Mouse (Mus musculus): ENCODE measurements around the gene Ccnl1.

Ccnl1 gene

DNA sequence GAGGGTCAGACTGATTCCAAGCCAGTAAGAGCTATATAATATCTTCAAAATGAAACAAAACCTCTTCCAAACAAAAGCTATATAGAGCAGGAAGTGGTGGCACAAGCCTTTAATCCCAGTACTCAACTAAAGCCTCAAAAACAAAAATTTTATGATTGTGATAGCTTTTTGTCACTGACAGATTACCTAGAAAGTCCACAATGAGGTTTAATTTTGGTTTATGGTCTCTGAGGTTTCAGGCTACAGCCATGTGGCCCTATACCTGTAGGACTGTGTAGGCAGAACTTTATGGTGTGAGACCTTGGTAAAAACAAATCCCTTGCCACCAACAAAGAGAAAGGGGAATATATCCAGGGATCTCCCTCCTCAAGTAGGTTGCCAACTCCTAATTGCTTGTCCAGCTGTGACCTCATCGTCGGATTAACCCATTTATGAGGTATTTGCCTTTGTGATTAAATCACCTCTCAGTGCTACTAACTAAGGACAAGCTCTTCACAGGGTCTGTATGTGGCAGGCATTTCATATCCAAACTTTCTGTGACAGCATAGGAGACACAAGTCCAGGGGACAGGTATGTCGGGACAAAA, 1.5 kb upstream of the Ccnl1 start:
- DNase-seq (ENCODE audit: low read depth, low spot score) = no peak

DNA sequence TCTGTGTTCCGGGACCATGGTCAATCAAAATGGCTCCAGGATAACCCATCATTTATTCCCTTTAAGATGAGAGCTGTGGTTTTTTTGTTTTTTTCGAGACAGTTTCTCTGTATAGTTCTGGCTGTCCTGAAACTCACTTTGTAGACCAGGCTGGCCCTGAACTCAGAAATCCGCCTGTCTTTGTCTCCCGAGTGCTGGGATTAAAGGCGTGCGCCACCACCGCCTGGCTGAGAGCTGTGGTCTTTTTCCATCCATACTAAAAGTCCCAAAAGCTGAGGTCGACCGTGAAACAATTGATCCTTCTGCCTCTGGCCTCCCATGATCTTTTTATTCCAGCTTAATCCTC, 764 bp upstream of the Ccnl1 start:
- DNase-seq (ENCODE audit: low read depth, low spot score) = no peak

DNA sequence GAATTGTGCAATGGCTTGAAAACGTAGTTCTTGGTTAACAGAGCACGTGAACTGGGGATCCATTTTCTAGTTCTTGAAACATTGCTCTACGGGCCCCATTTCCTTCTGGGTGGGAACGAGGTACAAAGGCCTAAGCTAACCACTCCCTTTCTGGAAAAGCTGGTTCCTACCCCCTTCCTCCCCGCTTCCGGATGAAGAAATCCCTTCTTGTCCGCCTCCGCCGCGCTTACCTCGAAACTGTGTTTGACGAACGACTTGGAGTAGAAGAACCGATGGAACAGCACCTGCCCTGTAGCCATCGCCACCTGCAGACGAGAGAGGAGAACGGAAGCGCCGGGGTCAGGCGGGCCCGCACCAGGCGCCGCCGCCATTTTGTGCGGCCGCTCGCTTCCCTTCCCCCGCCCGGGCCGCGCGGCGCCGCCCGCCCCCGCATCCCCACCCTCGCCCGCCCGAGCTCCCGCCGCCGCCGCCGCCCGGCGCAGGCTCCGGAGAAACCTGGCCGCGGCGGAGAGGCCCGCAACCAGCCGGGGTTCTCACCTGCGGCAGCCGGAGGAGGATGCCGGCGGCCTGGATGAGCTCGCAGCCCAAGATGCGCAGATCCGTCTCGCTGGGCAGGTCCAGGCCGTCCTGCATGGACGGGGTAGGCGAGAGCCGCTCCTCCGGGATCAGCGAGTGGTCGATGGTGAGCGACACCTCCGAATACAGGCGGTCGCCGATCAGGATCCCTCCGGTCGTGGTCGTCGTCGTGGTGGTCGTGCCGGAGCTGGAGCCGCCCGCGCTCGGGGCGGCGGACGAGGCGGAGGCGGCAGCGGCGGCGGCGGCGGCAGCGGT, 563 bp downstream of the Ccnl1 start:
- no peak for DNase-seq (ENCODE audit: low read depth, low spot score)

DNA sequence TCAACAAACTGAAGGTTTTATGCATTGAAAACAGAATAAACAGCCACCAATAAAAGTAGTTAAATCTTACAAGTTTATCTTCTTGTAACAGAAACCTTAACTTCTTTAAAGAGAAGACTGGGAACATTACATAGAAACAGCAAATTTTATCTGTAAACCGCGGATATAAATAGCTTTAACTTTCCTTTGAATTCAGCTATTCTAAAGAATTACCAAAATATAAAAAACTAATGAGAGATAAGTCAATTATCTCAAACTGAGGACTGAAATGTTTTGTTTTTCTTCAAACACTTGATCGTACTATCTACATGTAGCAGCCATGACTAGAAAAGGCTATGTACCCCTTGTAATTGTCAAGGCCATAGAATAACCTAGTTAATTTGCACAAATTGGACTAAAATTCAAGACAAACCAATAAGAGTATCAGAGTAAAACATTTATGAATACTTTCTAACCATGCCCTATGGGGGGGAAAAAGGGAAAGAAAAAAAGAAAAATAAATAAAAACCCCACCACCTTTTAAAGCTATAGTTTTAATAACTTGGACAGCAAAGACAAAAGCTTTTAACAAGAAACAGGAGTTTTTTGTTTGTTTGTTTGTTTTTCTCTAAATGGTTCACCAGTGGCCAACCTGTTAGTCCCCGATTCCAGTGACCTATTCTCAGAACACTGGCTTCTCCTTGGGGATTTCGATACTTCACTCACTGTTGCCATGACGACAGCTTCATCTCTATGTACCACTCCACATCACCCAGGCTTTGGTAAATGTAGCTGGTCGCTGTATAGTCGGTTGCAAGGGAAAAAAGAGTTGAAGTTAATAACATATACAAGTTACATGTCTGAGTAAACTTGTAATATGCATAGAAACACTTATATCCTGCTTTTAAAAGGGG, 3.3 kb downstream of the Ccnl1 start:
- DNase-seq (ENCODE audit: low read depth, low spot score) = no peak

DNA sequence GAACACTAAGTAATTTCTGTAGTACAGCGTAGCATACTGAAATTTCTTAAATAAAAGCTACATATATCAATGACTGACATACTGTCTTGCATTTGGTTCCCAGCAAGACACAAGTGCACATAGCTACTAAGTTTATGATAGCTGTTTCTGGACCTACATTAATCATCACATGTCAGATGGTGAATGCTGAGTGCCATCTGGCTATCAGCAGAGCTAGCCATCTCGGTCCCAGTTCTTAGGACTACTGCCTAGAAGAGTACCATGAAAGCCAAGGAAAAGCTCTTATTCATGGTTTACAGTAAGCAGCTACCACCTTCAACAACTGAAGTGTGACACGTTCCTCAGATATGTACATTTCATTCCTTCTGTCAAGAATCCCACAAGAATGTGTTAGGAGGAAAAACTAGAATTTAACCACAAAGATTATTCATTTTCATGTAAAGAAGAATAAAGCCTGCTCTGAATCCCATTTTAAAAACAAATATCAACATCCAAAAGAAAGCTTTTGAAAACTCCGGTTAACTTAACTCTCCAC, 7.2 kb downstream of the Ccnl1 start:
- no peak for DNase-seq (ENCODE audit: low read depth, low spot score)

DNA sequence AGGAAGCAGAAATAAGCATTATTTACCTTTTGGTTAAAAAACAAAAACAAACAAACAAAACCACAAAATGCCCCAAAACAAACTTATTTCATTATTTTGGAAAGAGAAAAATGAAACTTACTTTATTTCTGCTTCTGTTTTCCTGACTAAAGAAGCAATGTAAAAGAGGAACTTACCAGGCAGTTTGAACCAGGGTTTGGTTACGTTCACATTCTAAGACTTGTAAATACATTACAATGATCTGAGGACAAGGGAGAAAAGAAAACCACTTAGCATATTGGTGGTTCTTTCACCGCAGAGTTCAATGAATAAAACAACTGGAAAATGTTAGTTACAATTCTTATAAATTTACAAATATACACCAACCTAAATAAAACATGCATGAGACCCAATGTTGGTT, 7.7 kb downstream of the Ccnl1 start:
- DNase-seq (ENCODE audit: low read depth, low spot score) = no peak

DNA sequence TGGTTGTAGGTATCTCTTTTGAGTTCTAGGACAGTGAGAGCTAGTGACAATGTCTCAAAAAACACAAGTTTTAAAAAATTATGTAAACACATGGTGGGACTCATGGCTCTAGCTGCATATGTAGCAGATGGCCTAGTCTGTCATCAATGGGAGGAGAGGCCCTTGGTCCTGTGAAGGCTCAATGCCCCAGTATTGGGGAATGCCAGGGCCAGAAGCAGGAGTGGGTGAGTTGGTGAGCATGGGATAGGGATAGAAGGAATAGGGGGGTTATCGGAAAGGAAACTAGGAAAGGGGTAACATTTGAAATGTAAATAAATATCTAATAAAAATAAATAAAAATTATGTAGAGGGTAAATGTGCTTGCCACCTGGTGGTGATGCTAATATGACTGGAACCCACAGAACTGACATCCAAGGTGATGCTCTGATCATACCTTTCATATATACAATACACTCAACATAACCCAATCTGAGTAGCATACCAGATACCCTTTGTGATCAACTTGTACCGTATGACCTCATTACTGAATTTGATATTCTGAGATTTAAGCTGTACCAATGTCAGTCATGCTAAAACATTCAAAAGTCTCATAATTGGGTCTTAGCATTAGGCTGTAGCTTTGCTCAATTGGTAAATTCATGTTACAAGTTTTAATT, 12.6 kb downstream of the Ccnl1 start:
- no peak for DNase-seq (ENCODE audit: low read depth, low spot score)

DNA sequence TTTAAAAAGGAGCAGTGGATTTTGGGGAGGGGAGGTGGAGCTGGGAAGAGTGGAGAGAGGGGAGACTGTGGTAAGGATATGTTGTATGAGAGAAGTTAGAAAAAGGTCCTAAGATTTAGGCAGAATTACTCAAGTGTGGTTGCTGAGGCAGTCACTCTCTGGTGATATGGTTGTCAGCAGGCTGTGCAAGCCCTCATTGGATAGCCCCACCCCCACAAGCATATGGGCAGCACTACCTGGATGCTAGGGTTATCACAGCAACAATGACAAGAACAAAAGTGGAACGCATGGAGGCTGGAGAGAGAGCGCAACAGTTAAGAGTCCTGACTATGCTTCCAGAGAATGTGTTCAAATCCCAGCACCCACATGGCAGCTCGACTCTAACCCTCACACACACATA, 13.3 kb downstream of the Ccnl1 start:
- DNase-seq (ENCODE audit: low read depth, low spot score) = no peak

DNA sequence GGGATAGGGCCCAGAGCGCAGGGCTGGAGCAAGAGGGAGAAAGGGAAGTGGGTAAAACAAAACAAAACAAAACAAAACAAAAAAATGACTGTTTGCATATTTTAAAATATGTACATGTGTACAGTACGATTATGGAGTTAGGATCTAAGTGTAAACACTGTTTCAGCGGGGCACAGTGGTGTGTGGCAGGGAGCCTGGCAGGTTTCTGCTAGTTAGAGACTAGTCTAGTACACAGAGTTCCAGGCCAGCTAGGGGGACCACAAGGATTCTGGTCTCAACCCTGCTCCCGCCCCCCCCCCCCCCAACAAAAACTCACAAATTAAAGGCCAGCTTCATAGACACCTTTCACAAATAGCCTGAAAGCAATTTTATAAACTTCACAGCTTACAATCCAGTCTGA, 14.6 kb downstream of the Ccnl1 start:
- no peak for DNase-seq (ENCODE audit: low read depth, low spot score)

DNA sequence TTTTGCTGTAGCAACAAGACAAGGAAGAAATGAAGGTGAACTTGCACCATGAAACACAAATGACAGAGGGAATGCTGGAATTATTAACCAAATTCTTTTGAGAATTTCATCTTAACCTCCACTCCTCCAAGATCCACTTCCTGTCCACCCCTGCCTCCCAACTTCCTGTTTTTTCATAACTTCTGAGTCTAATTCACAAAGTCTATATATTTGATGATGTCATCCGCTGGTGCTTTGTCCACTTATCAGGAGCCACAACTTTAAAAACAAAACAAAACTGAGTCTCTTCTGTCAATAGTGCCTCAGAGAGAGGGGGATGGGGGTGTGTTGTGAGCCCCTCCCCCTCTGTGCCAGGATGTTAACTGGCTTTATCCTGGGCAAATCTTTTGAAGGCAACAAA, 17.0 kb downstream of the Ccnl1 start:
- DNase-seq (ENCODE audit: low read depth, low spot score) = no peak

DNA sequence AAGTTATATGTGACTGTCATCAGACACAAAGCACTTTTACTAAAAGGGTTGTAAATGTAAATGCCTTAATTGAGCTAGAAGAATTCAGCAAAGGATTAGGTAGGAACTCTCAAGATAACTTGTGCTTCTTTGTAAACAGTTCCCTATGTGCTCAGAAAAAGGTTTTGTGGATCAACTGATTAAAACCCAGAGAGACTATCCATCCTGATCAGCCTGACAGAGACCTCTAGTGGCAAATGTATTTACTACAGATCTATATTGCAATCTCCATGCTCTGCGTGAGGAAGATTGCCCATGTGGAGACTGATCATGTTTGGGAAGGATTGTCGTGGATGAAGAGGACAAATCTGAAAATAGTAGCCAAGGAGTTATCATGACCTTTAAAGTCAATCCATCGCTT, 19.8 kb downstream of the Ccnl1 start:
- DNase-seq (ENCODE audit: low read depth, low spot score) = peak; percentile 16

DNA sequence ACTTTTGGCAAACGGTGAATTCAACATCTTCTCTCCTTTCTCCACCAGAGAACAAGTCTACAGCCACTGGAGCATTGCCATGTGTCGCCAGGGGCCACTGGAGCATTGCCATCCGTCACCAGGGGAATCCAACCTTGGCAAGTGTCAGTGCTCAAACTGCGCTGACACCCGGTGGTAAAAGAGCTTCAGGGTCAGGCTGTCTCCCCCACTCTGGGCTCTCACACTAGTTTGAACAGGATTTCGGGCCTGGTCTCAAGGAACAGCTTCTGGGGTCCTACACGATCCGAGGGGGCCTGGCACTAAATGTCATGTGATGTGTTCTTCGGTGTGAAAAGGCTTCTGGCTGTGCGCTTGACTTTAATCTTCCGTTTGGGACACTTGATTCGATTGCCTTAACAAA, 21.7 kb downstream of the Ccnl1 start:
- no peak for DNase-seq (ENCODE audit: low read depth, low spot score)

DNA sequence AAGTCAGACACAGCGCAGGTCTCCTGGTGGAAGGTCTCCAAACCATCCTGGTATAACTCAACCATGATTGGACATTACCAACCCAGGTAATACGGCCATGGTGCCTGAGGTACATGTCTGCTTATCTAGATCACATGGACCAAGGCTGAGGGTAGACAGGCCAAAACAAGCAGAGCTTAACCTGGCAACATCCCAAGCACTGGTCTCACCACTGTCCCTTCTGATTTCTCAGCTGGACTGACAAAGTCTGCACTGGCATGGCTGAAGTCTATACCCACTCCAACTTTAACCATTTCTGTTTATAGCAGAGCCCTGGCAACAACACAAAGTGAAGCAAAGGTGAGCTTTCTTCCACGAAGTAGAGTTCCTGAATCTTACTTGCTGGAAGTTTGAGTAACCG, 22.9 kb downstream of the Ccnl1 start:
- no peak for DNase-seq (ENCODE audit: low read depth, low spot score)

DNA sequence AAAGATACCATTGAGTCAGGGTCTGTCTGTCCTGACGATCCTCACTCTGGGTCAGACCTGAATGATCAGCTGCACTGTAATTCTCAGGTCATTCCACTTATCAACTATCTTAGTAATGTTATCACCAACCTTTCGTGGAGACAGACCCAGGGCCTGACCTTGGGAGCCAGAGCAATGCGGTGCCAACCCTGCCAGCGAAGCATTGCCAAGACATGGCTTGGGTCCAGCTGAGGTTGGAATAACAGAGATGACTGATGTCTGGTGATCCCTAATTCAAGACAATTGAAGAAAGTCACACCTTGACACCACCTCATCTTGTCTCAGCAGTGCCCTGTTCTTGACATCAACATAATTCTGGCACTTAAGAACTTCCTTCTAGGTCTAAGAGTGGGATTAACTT, 24.3 kb downstream of the Ccnl1 start:
- DNase-seq (ENCODE audit: low read depth, low spot score) = no peak

DNA sequence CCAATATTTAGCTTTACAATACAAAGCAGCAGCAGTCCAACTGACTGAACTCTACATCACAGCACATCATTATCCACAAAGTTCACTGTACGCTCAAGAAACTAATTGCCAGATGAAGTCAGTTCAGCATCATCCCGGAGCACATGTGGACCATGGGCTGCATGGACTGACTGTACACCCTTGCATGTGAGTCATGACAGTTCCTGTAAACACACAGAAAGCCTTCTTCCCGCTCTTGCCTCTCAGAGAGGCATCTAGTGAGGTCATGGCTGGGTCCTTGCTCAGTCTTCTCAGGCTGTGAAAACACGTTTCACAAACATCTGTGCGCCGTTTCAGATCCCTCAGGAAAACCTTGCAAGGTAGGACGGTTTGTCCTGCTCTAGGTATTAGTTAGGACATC, 26.5 kb downstream of the Ccnl1 start:
- DNase-seq (ENCODE audit: low read depth, low spot score) = no peak

DNA sequence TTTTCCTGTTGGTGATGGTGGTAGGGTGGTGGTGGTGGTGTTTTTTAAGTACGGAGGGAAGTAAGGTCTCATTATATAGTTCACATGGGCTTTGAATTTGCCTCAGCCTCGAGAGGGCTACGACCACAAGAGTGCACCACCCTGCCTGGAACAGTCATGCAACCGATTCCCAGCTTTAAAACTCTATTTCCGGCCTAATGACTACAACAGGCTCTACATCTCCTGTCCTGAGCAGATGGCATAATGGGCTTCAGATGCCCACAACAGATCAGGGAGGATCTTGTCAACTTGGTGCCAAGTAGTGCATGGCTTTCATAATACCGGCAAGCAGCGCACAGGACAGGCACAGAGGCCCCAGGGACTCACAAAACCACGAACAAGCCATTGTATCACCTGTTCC, 27.4 kb downstream of the Ccnl1 start:
- DNase-seq (ENCODE audit: low read depth, low spot score) = no peak

DNA sequence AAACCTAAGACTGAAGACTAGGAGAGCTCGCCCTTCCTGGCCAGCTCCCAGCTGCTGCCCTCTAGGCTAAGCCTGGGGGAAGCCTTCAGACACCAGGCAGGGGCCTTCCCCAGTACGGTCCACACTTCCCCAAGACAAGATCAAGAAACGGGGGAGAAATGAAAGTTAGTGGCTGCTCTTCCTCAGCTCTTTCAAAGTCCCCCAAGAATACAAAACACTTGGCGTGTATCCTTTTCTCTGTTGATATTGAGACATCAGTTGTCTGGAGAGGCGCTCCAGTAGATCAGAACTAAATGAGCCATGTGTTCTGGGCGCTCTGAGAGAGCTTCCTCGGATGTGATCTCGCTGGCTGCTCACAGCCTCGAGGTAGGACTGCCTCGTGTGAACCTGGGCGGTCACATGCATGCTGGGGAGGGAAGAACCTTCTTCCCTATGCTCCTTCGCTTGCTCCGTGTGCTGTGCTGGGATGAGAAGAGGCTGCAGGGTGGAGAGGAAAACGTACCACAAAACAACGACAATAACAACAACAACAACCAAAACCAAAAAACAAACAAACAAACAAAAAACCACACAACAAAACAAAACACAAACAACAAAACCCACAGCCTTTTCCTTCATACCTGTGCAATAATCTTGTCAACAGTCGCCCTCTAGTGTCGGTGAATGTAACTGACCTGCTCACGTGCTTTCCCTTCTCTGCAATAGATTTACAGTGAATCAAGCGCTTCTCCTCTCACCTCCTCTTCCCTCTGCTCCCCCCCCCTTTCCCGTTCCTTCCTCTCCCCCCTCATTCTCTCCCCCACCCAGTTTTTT, 28.0 kb downstream of the Ccnl1 start:
- DNase-seq (ENCODE audit: low read depth, low spot score) = peak; percentile 69

DNA sequence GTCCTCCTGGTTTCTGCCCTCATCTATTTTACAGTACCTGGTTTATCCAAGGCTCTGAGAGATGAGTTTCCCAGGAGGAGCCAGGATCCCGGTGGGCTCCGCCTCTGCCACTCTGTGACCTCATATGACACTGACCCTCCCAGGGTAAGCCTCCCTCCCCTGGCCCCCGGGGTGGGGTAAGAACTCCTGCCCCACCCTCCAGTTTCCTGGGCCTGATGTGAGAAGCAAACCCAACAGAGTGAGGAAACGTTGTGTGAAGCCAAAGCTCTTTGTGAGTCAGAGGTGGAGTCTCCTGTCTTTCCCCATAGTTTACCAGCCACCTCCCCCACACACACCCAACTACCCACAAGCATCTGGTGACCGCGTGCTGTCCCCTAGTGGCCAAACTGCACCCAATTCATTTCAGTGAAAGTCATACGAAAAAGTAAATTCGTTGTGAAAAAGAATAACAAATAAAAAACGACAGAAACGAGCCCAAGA, 28.7 kb downstream of the Ccnl1 start:
- peak; percentile 67 for DNase-seq (ENCODE audit: low read depth, low spot score)

DNA sequence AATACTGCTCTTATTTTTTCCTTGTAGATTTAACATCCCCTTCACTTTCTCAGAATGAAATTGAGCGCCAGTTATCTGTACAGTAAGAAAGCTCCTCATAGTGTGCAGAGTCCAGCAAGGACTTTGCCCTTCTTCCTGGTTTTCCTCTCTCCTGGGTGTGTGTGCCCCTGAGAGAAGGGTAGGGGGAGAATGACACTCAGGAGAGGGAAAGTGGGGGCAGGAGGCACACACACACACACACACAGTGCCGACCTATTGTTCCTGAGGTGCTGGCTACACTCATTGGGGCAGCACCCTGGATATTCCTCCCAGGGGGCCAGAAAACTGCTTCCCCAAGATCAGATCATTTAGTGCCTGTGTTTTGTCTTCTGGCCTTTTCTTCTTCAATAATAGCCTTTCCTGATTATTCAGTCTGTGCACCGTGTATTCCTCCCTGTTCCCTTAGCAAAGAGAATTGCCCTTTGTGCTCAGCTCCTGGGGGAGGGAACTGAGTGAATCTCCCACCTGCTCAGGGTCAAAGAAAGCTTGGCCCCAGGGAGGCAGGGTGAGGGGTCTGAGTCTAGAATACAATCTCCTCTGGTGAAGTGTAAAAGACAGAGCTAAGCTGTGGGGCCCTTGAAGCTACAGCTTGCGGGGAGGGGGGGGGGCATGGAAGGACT, 29.3 kb downstream of the Ccnl1 start:
- peak; percentile 16 for DNase-seq (ENCODE audit: low read depth, low spot score)

DNA sequence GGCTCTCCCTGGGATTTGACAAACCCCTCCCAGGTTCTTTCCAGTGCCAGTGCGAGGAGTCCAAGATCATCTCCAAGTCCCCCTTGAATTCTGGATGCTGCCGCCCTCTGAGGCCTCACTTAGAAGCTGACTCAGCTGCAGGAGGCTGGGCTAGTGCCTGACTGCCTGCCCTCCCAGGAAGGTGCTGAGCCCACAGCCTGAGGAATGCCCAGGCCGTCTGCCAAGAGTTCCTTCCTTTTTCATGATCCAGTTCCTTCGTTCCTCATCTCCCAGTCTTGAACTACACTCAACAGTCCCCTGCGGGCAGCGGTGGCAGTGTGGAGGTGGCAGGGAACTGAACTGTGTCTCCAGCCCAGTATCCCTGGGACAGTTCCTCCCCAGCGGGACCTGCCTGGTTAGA, 30.4 kb downstream of the Ccnl1 start:
- DNase-seq (ENCODE audit: low read depth, low spot score) = no peak
